Mouse (Mus musculus) adrenal gland, adult (tissue): ENCODE data around the gene Ppm1n.

ENCODE experiments used
- DNase-seq, 2 experiments: peaks; one replicate each; pipeline ENCODE4 v3.0.0; 2022 to 2023; ENCODE audit warnings: low spot score in 1 of 2; ENCODE audit not compliant: inconsistent age in 2 of 2

The Ppm1n gene

DNA sequence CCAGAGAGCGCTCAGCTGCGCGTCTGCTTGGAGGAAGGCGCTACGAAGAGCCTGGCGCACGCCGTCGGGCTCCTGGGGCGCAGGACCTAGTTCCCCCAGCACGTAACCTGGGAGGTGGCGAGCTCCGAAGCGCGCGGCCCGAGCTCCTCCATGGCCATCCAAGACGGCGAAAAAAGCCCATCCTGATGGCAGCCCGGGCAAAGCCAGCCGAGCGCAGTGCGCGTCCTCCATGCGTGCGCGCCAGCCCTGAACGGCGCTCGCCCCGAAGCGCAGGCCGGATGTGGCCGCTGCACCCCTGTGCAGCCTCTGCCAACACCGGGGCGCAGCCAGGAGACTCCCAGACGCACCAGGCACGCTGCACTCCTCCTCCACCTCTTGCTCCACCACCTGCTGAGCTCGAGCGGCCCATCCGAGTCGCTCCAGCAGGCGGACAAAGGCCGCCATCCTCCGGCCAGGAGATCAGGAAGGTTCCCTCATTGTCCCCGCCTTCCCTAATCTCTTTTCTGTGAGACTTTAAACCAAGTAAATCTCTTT is at the start of gene Ppm1n:
Gene Ppm1n (minus strand): TSS at position 484 of the 534 bp plus-strand sequence.
- peak in 1 of 2 experiments; percentile 27 for DNase-seq

DNA sequence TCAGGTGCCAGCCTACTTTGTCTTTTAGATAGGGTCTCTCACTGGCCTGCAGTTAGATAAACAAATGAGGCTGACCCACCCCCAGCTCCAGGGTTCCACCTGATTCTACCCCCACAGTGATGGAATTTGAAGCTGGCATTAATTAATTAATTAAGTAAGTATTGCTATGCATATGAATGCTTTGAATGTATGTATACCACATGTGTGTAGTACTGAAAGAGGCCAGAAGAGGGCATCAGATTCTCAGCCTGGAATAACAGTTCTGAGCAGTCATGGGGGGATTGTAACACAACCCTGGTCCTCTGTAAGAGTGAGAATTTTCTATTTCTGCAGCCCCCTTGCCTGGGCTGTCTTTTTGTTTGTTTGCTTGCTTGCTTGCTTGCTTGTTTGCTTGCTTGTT is 48.6 kb upstream of the Ppm1n start:
- peak in 1 of 2 experiments; percentile 53 for DNase-seq

GRCm38 (mm10) chr7:19327782-19328181 is 47.9 kb upstream of the Ppm1n start:
- no peak for DNase-seq

- DNase-seq, result peak; percentile 95 to 97
Observed at GRCm38 (mm10) chr7:19327128-19327527, 47.3 kb upstream of the Ppm1n start.

DNA sequence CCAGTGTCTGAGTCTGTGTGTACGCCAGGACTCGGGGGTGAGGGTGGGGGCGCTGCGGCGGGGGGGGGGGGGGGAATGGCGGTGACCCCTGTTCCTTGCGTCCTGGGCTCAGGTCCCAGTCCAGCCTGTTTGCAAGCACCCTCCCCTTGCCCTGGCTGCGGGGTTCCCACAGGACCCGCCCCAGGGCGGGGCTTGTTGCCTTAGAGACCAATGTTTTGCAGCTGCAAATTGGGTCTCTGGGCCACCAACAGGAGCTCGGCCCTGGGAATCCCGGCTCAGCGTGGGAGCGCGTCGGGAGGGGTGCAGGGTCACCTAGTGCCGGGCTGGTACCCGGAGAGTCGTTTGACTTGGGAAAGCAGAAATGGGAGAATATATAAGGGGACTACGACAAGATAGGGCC is 46.5 kb upstream of the Ppm1n start:
- peak; percentile 89 to 95 for DNase-seq

DNA sequence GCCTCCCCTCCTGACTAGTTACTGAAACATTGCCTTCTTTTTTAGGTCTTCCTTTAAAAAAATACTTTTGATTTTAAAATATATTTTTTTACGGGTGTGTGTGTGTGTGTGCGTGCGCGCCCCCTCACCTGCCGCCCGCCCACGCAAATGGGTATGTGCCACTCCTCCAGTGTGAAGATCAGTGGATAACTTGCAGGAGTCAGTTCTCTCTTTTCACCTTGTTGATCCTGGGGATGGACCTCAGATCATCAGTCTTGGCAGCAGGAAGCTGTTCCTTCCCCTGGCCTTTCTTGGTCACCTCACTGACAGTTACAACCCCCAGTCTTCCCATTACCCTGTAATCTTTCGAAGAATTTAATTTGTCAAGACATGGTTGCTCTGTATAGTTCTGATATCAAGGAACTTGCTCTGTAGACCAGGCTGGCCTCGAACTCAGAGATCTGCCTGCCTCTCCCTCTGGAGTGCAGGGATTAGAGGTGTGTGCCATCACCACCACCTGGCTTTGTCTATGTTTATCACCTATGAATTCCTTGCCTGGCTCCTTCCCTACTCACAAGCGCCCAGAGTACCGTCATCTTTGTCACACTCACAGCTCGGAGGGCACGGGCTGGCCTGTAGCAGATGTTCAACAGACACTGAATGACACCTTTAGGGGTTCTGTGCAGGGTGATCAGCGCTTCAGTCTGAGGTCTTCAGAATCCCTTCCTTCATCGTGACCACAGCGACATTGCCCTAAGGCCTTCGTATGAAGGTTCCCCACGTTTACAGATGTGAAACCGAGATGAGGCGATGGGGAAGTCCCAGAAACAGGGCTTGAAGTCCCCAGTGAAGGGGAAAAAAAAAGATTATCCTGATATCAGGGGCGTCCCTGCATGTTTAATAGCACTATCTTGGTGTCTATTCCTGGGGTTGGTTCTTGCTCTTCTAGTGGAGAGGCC is 45.7 kb upstream of the Ppm1n start:
- peak in 1 of 2 experiments; percentile 14 for DNase-seq

DNA sequence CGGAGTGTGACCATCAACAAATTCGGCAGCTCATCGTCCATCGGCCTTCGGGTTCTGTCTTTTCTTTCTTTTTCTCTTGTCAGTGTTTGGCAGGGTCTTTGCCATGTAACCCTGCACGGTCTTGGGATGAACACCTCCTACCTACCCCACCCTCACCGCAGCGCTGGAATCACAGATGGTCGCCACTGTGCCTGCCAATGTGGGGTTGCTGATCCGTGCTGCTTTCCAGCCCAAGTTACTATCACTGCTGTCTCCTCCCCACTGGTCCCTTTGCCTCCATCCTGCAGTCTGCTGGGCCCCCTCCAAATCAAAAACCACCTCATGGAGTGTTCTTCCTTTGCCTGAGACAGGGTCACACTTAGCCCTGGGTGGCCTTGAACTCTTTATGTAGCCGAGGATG is 44.4 kb upstream of the Ppm1n start:
- no peak for DNase-seq

DNA sequence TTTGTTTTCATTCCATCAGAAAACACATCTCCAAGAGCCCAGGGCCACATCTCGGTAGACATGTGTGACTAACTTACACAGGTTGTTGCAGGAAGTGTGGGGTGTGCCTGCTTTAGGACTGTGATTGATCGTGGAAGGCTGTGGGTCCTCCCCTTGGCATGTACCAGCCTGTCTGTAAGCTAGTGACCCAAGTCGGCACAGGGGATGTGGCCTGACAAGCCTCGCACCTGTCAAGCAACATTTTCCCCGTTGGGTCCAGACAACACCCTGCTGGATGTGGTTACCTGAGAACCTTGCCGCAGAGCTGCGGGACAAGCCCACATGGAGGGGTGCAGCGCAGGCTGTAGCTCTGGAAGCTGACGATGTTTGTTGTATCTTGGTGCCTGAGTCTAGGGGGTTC is 42.6 kb upstream of the Ppm1n start:
- DNase-seq, result no peak

- no peak for DNase-seq
Observed at GRCm38 (mm10) chr7:19321464-19321863, 41.6 kb upstream of the Ppm1n start.

GRCm38 (mm10) chr7:19320637-19321036 is 40.8 kb upstream of the Ppm1n start:
- DNase-seq, result no peak

GRCm38 (mm10) chr7:19319906-19320305 is 40.0 kb upstream of the Ppm1n start:
- peak; percentile 97 to 98 for DNase-seq

- no peak for DNase-seq
Observed at GRCm38 (mm10) chr7:19319458-19319857, 39.6 kb upstream of the Ppm1n start.

GRCm38 (mm10) chr7:19318676-19319075 is 38.8 kb upstream of the Ppm1n start:
- no peak for DNase-seq

DNA sequence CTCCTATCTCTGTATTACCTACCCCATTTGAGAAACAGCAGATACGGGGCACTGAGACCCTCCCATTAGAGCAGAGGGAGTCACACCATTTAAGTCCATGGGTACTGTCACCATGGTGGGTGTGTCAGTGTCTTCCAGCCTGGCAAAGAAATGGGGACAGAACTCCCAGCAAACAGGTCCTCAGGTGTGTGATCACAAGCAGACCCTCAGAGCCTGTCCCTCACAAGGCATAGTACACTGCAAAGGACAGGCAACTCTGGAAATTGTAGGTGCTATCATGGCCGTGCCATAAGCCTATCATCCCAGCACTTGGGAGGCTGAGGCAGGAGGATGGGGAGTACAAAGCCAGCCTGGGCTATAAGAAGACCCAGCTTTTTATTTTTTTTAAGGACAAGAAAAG is 38.3 kb upstream of the Ppm1n start:
- no peak for DNase-seq

GRCm38 (mm10) chr7:19316451-19317161 is 36.7 kb upstream of the Ppm1n start:
- peak in 1 of 2 experiments; percentile 74 for DNase-seq

- DNase-seq, result no peak
Observed at GRCm38 (mm10) chr7:19314033-19314432, 34.2 kb upstream of the Ppm1n start.

- no peak for DNase-seq
Observed at GRCm38 (mm10) chr7:19311991-19312390, 32.1 kb upstream of the Ppm1n start.

DNA sequence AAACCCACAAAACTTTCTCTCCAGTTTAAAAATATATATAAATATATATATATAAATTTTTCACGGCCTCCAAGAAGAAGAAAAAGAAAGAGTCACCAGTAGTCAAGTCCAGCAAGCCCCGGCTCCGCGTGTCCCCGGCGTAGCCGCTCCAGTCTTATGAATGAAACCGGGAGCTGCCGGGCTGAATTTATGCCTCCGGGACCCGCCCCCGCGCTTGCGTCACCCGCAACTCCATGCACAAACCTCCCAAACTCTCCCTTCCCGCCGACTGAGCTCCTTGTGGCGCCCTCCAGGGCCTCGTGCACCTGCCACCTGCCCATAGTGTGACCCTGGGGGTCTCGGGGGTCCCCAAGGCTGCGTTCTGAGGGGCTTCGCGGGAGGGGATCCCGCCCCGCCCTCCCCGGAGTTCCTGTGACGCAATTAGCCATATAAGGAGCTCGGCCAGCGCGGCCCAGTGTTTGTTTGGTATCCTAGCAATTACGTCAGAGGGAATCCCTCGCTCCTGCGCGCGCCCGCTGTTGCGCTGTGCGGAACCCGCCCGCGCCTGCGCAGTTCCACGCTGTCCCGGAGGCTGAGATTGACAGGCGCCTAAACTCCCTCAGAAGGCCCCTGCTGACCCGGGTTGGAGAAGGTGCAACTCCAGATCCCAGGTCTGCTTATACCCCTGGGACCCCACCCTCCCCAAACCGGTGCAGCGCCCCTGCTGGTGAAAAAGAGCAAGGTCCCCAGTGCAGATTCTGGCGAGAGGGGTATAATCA is 30.2 kb upstream of the Ppm1n start, which contains the start of gene Fosb:
Gene Fosb (minus strand): TSS at position 168 of the 758 bp plus-strand sequence.
- peak; percentile 95 to 98 for DNase-seq

DNA sequence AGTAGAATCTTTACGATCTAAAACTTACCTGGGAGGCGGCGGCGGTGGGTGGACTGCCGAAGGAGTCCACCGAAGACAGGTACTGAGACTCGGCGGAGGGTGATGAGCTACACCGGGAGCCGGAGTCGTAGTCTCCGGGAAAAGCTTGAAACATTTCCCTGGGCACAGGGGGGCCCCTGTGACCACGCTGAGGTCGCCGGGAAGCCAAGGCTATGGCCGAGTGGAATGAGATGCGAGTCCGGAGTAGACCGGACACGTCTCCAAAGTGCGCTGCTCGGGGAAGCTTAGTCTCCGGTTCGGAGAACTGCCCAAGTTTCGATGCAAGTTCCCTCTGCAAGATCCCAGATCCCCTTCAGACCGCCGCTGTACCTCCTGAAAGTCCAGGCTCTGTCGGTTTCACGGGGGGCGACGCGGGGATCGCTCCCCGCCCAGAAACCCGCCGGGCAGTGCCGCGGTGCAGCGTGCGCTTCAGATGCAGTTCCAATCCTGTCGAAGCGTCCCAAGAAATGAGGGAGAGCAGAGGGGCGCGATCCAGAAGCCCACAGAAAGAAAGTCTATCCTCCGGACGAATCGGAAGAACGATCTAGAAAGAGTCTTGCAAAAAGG is 29.5 kb upstream of the Ppm1n start:
- peak in 1 of 2 experiments; percentile 76 for DNase-seq

- DNase-seq, result peak; percentile 97 to 99
Observed at GRCm38 (mm10) chr7:19308454-19309277, 28.8 kb upstream of the Ppm1n start.
